Mouse (Mus musculus) intestine, embryonic 16.5 days (tissue): Measurements from ENCODE around the gene Shc1. TPM values are rescaled to one million over a fixed set of nuclear protein-coding genes. Genes with fewer than 3 reads are reported as not detected.

ENCODE experiments used
- ATAC-seq: fragments of 200-750 bp; cut with Nextera tagmentation; 2 replicates; pipeline ENCODE4 v1.8.0; 2017; ENCODE audit warnings: moderate TSS enrichment, moderate library complexity
- H3K27ac ChIP-seq: fragments of 300-500 bp; sonication (generic); 2 replicates; pipeline ENCODE4 v1.5.1; 2014; ENCODE audit warnings: mild to moderate bottlenecking, low read length
- H3K27me3 ChIP-seq: fragments of 300-500 bp; sonication (generic); replicated peaks from 2 replicates; pipeline ENCODE4 v1.6.1; 2014; ENCODE audit warnings: low read length, control low read depth, mixed read lengths; ENCODE audit not compliant: control insufficient read depth, insufficient read depth
- H3K36me3 ChIP-seq: fragments of 300-500 bp; sonication (generic); 2 replicates; pipeline ENCODE4 v1.6.1; 2014; ENCODE audit warnings: low read length, control low read depth; ENCODE audit not compliant: control insufficient read depth, insufficient read depth
- H3K4me1 ChIP-seq: fragments of 300-500 bp; sonication (generic); 2 replicates; pipeline ENCODE4 v1.6.1; 2014; ENCODE audit warnings: low read length, control low read depth, mixed read lengths; ENCODE audit not compliant: control insufficient read depth, insufficient read depth
- H3K4me2 ChIP-seq: fragments of 300-500 bp; sonication (generic); 2 replicates; pipeline ENCODE4 v1.6.1; 2014; ENCODE audit warnings: low read depth, low read length, control low read depth
- H3K4me3 ChIP-seq: fragments of 300-500 bp; sonication (generic); 2 replicates; pipeline ENCODE4 v1.5.1; 2014; ENCODE audit warnings: mild to moderate bottlenecking, low read length
- H3K9ac ChIP-seq: fragments of 300-500 bp; sonication (generic); 2 replicates; pipeline ENCODE4 v1.6.1; 2014; ENCODE audit warnings: low read depth, low read length
- H3K9me3 ChIP-seq: fragments of 300-500 bp; sonication (generic); 2 replicates; pipeline ENCODE4 v1.6.1; 2016; ENCODE audit warnings: low read length, control low read depth; ENCODE audit not compliant: control insufficient read depth
- WGBS: fragments of 180-500 bp; shearing (Covaris S2); extraction: QIAGEN DNeasy Blood & Tissue Kit; methylation state at CpG from one replicate; pipeline ENCODE4 v1.1.7; 2014; 5-methylcytosine and 5-hydroxymethylcytosine counted together
- polyA plus RNA-seq: library from polyadenylated mRNA; unstranded; fragments of >200 nt; fragmentation: Nextera tagmentation; extraction: Ambion mirVana; gene quantifications from 2 replicates; pipeline ENCODE4 v1.2.1, GENCODE M21; 2015

Shc1 gene
- polyA plus RNA-seq, 1 experiment from 2014 or later: 85.4 TPM

GRCm38 (mm10) chr3:89434532-89434931, 16.3 kb downstream of the Shc1 start:
- Histone ChIP-seq H3K9ac (no peak overlapping the region), H3K36me3 (peaks cover 6% of the 10 kb centered on the region), H3K27ac (no peak overlapping the region), H3K9me3 (no peaks in the 10 kb centered on the region), H3K27me3 (no peaks in the 10 kb centered on the region), H3K4me3 (no peak overlapping the region), H3K4me1 (peaks cover 18% of the 10 kb centered on the region), H3K4me2 (no peak overlapping the region)
- ATAC-seq: no peak
- 86% methylated on average over 11 of the region's 11 CpGs for WGBS

GRCm38 (mm10) chr3:89435041-89435440, 16.8 kb downstream of the Shc1 start:
- WGBS: 76% methylated on average over 7 of the region's 7 CpGs
- ATAC-seq: no peak

GRCm38 (mm10) chr3:89436176-89437113, 18.2 kb downstream of the Shc1 start, which contains the start of gene Pbxip1:
Pbxip1 (plus strand) TSS chr3:89436706.
- Histone ChIP-seq H3K27me3 (no peaks in the 10 kb centered on the region), H3K36me3 (peaks cover 6% of the 10 kb centered on the region), H3K9me3 (no peaks in the 10 kb centered on the region), H3K4me2 (peak within 1 kb of the TSS; percentile 76), H3K4me1 (peaks cover 12% of the 10 kb centered on the region), H3K4me3 (peak within 1 kb of the TSS; percentile 68), H3K9ac (peak within 1 kb of the TSS; percentile 70), H3K27ac (peak within 1 kb of the TSS; percentile 79)
- peak; percentile 85 for ATAC-seq
- 6% methylated on average over 16 of the region's 16 CpGs for WGBS

More at GRCm38 (mm10) chr3:89435041-89435440, 16.8 kb downstream of the Shc1 start:
- Histone ChIP-seq H3K9me3 (no peaks in the 10 kb centered on the region), H3K9ac (no peak overlapping the region), H3K27me3 (no peaks in the 10 kb centered on the region), H3K4me3 (no peak overlapping the region), H3K27ac (no peak overlapping the region), H3K4me1 (peaks cover 18% of the 10 kb centered on the region), H3K36me3 (peaks cover 6% of the 10 kb centered on the region), H3K4me2 (no peak overlapping the region)

- 21% methylated on average over 5 of the region's 5 CpGs for WGBS
- ATAC-seq: peak; percentile 45; the same call in 1 of the 2 replicates
- no peaks in the 10 kb centered on the region for H3K9me3 ChIP-seq
Observed at GRCm38 (mm10) chr3:89437269-89437668, 19.0 kb downstream of the Shc1 start.

GRCm38 (mm10) chr3:89440691-89441090, 22.4 kb downstream of the Shc1 start:
- Histone ChIP-seq H3K4me2 (no peak overlapping the region), H3K4me1 (peaks cover 9% of the 10 kb centered on the region), H3K27me3 (no peaks in the 10 kb centered on the region), H3K36me3 (peaks cover 8% of the 10 kb centered on the region; the same call in 1 of the 2 replicates), H3K27ac (no peak overlapping the region), H3K4me3 (no peak overlapping the region), H3K9ac (no peak overlapping the region), H3K9me3 (no peaks in the 10 kb centered on the region)
- WGBS: 92% methylated on average over 2 of the region's 2 CpGs
- ATAC-seq: no peak

More at GRCm38 (mm10) chr3:89437269-89437668, 19.0 kb downstream of the Shc1 start:
- peaks cover 6% of the 10 kb centered on the region for H3K36me3 ChIP-seq
- peak overlapping the region; percentile 70 for H3K9ac ChIP-seq
- H3K4me3 ChIP-seq: peak overlapping the region; percentile 68
- H3K4me2 ChIP-seq: peak overlapping the region; percentile 76
- H3K27ac ChIP-seq: peak overlapping the region; percentile 79
- no peaks in the 10 kb centered on the region for H3K27me3 ChIP-seq
- H3K4me1 ChIP-seq: peaks cover 9% of the 10 kb centered on the region

GRCm38 (mm10) chr3:89448720-89449537, 30.7 kb downstream of the Shc1 start:
- H3K27ac ChIP-seq: no peak overlapping the region
- no peaks in the 10 kb centered on the region for H3K9me3 ChIP-seq
- H3K4me1 ChIP-seq: 0 out of 2 replicates have a peak, but pooled peaks cover 7% of the 10 kb centered on the region
- H3K4me2 ChIP-seq: no peak overlapping the region
- WGBS: 62% methylated on average over 13 of the region's 13 CpGs
- no peak overlapping the region for H3K4me3 ChIP-seq
- H3K9ac ChIP-seq: no peak overlapping the region
- ATAC-seq: peak; percentile 12; the same call in 1 of the 2 replicates
- H3K36me3 ChIP-seq: peaks cover 8% of the 10 kb centered on the region; the same call in 1 of the 2 replicates
- H3K27me3 ChIP-seq: no peaks in the 10 kb centered on the region

GRCm38 (mm10) chr3:89449541-89449940, 31.3 kb downstream of the Shc1 start:
- H3K9me3 ChIP-seq: no peaks in the 10 kb centered on the region
- peaks cover 8% of the 10 kb centered on the region; the same call in 1 of the 2 replicates for H3K36me3 ChIP-seq
- H3K4me3 ChIP-seq: no peak overlapping the region
- WGBS: 52% methylated on average over 7 of the region's 7 CpGs
- H3K27me3 ChIP-seq: no peaks in the 10 kb centered on the region
- no peak overlapping the region for H3K9ac ChIP-seq
- ATAC-seq: peak; percentile 51
- H3K27ac ChIP-seq: no peak overlapping the region
- H3K4me1 ChIP-seq: 0 out of 2 replicates have a peak, but pooled peaks cover 7% of the 10 kb centered on the region
- H3K4me2 ChIP-seq: no peak overlapping the region

GRCm38 (mm10) chr3:89451916-89452315, 33.7 kb downstream of the Shc1 start:
- Histone ChIP-seq H3K9ac (no peak overlapping the region), H3K27me3 (no peaks in the 10 kb centered on the region), H3K27ac (no peak overlapping the region), H3K4me2 (no peak overlapping the region), H3K36me3 (no peaks in the 10 kb centered on the region), H3K4me3 (no peak overlapping the region), H3K9me3 (no peaks in the 10 kb centered on the region), H3K4me1 (peaks cover 9% of the 10 kb centered on the region; the same call in 1 of the 2 replicates)
- WGBS: 72% methylated on average over 1 of the region's 1 CpGs
- no peak for ATAC-seq
